Mouse (Mus musculus) C2C12 (cell line): ENCODE data around the gene Kyat1. TPM values are rescaled to one million over a fixed set of nuclear protein-coding genes. Genes with fewer than 3 reads are reported as not detected.

Experiments used
- H3K27me3 ChIP-seq: one replicate; pipeline ENCODE4 v1.6.1; 2011; ENCODE audit not compliant: control insufficient read depth, insufficient read depth, insufficient read length
- H3K36me3 ChIP-seq: one replicate; pipeline ENCODE4 v1.6.1; 2011; ENCODE audit not compliant: control insufficient read depth, insufficient read depth
- H3K4me3 ChIP-seq: one replicate; pipeline ENCODE4 v1.5.1; 2011; ENCODE audit warnings: mild to moderate bottlenecking, control low read depth; ENCODE audit not compliant: poor library complexity, insufficient read depth, severe bottlenecking
- H3K79me2 ChIP-seq: one replicate; pipeline ENCODE4 v1.6.1; 2011; ENCODE audit not compliant: control insufficient read depth, insufficient read depth
- H3K79me3 ChIP-seq: one replicate; pipeline ENCODE4 v1.6.1; 2011; ENCODE audit warnings: low read depth, control low read depth
- H3ac ChIP-seq: one replicate; pipeline ENCODE3; 2011; ENCODE audit warnings: low read depth; ENCODE audit not compliant: control insufficient read depth, insufficient read length
- CEBPB ChIP-seq: IDR thresholded peaks from one replicate; pipeline ENCODE4 v1.6.1; 2011; ENCODE audit warnings: low read depth, mild to moderate bottlenecking, control low read depth, moderate library complexity
- CTCF ChIP-seq: IDR thresholded peaks from one replicate; pipeline ENCODE4 v1.5.1; 2011; ENCODE audit not compliant: control insufficient read depth, insufficient read depth, insufficient read length
- FOSL1 ChIP-seq: IDR thresholded peaks from one replicate; pipeline ENCODE4 v1.8.0; 2011; ENCODE audit warnings: mild to moderate bottlenecking, low read length; ENCODE audit not compliant: poor library complexity, insufficient read depth, severe bottlenecking
- MAX ChIP-seq: IDR thresholded peaks from one replicate; pipeline ENCODE4 v1.6.1; 2011; ENCODE audit warnings: mild to moderate bottlenecking, control low read depth
- MYOD1 ChIP-seq: IDR thresholded peaks from one replicate; pipeline ENCODE4 v1.6.1; 2011; ENCODE audit warnings: low read depth; ENCODE audit not compliant: control insufficient read depth, insufficient read length
- MYOG ChIP-seq: IDR thresholded peaks from one replicate; pipeline ENCODE4 v1.6.1; 2011; ENCODE audit not compliant: control insufficient read depth, insufficient read length; ENCODE audit errors: extremely low read depth
- USF1 ChIP-seq: IDR thresholded peaks from one replicate; pipeline ENCODE4 v1.6.1; 2011; ENCODE audit warnings: low read depth, mild to moderate bottlenecking, control low read depth, moderate library complexity
- polyA plus RNA-seq: library from polyadenylated mRNA; unstranded; fragments of >200 nt; fragmentation: generic; extraction: Trizol; gene quantifications from one replicate; pipeline ENCODE4 v1.2.1, GENCODE M21; 2012; ENCODE audit warnings: missing spikeins

Kyat1 gene
- polyA plus RNA-seq, 1 experiment = 2.7 TPM

DNA sequence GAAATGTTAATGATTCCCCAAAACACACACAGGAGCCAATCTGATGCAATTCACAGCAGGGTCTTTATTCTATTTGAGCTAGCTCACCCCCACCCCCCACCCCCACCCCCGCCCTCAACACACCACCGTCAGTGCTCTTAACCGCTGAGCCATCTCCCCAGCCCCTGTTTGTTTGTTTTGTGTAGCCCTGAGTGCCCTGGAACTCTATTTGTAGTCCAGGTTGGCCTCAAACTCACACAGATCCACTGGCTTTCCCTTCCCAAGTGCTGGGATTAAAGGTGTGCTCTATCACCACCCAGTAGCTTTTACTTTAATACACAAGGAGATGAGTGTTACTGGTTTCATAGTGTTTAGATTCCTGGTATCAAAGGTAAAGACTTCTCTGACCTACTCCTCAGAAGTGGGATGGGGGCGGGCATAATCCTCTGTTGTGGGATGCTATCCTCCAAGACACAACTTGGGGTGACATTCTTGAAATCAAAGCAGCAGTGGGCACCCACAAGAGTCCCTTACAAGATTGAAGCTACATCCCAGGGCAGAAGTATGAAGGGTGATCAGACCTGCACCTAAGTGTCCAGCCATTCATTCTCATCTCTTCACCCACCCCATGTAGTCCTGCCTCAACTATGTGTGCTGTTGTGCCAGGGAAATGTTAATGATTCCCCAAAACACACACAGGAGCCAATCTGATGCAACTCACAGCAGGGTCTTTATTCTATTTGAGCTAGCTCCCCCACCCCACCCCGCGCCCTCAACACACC lies 5.9 kb upstream of the Kyat1 start:
- H3K36me3 ChIP-seq = no peaks in the 10 kb centered on the region
- H3ac ChIP-seq = no peak overlapping the region
- no peaks in the 10 kb centered on the region for H3K79me3 ChIP-seq
- no peak overlapping the region for H3K4me3 ChIP-seq
- TF ChIP-seq CEBPB (no peak), MYOD1 (no peak), CTCF (no peak), FOSL1 (no peak), MAX (no peak), USF1 (no peak), MYOG (no peak)
- H3K79me2 ChIP-seq = no peaks in the 10 kb centered on the region
- peaks cover 3% of the 10 kb centered on the region for H3K27me3 ChIP-seq

DNA sequence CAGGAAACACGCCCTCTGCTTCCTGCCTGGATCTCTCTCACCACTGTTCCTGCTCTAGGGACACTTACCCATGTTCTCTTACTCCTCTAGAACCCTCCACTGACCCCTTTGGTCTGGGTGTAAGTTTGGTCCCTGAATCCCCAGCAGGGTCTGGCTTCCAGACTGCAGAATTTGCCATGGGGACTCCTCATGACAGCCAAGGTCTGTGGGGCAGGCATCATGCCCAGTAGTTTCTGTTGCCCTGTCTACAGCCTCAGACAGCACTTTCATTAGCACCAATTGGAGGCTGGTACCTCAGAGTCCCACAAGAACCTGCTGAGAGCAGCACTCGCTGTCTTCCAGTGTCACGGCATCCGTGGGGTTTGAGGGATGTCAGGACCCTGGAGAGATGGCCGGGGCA lies 2.2 kb upstream of the Kyat1 start:
- no peak overlapping the region for H3ac ChIP-seq
- no peaks in the 10 kb centered on the region for H3K79me2 ChIP-seq
- no peak for TF ChIP-seq MYOG
- TF ChIP-seq CTCF = no peak
- no peak for TF ChIP-seq MAX
- TF ChIP-seq MYOD1 = no peak
- no peak for TF ChIP-seq CEBPB
- TF ChIP-seq USF1 = no peak
- no peak for TF ChIP-seq FOSL1
- H3K27me3 ChIP-seq = peaks cover 3% of the 10 kb centered on the region
- H3K79me3 ChIP-seq = no peaks in the 10 kb centered on the region
- H3K4me3 ChIP-seq = no peak overlapping the region
- H3K36me3 ChIP-seq = no peaks in the 10 kb centered on the region

DNA sequence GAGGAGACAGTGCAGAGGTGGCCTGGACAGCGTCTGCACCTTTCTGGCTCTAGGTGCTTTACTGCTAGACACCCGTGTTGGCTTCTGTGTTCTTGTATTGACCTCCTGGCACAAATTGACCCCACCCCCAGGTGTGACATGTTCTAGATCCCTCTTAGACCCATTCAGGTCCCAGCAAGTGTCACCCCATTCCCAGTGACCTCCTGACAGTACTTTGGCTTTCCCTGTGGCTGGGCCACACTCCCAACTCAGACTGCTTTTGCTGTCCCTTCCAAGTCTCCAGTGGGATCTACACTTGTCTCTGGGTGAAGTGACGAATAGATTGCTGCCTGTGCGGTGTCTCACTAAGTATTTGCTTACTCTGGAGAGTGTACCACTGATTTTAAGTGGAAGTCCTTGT lies 1.8 kb upstream of the Kyat1 start:
- Histone ChIP-seq H3K36me3 (no peaks in the 10 kb centered on the region), H3K27me3 (peaks cover 3% of the 10 kb centered on the region), H3K79me2 (no peaks in the 10 kb centered on the region), H3K79me3 (no peaks in the 10 kb centered on the region), H3K4me3 (no peak overlapping the region), H3ac (no peak overlapping the region)
- TF ChIP-seq FOSL1 (no peak), MYOG (no peak), CEBPB (no peak)

DNA sequence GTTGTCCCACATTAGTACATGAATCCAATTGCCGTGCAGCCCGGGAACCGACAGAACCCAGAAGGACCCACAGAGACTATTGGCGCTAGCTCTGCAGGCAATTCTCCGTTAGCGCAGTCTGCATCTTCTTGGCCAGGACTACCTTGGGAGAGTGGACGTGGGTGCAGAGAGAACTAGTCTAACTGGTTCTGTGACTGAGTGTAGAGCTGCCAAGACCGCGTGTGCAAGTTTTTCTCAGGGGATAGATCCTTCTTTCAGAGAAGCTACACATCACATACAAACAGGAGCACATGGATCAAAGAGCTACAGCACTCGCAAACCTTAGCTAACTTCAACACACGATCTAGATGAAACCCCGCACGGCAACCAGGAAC lies 405 bp downstream of the Kyat1 start:
- TF ChIP-seq MYOG (no peak), MAX (no peak), MYOD1 (no peak), CTCF (no peak), USF1 (no peak), FOSL1 (no peak), CEBPB (no peak)
- peak overlapping the region; percentile 75 for H3ac ChIP-seq
- H3K79me2 ChIP-seq = no peaks in the 10 kb centered on the region
- no peaks in the 10 kb centered on the region for H3K27me3 ChIP-seq
- H3K79me3 ChIP-seq = no peaks in the 10 kb centered on the region
- no peaks in the 10 kb centered on the region for H3K36me3 ChIP-seq
- H3K4me3 ChIP-seq = peak overlapping the region; percentile 43

DNA sequence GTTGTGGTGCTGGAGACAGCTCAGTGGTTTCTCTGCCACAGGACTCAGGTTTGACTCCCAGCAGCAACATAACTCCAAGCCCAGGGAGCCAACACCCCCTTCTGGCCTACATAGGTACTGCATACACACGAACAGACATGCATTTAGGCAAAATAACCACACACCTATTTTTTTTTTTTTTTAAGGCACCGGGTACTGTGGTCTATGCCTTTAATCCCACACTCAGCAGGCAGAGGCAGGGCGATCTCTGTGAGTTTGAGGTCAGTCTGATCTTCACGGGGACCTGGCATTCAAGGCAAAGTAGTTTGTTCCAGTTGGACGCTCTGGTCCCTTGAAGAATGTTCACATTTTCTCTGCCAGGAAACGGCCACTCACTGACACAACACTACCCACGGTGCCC lies 2.2 kb downstream of the Kyat1 start:
- TF ChIP-seq FOSL1 = no peak
- peak; percentile 1 for TF ChIP-seq CTCF
- no peak for TF ChIP-seq MAX
- no peak for TF ChIP-seq MYOG
- no peak for TF ChIP-seq MYOD1
- TF ChIP-seq USF1 = no peak
- H3K79me3 ChIP-seq = no peaks in the 10 kb centered on the region
- no peaks in the 10 kb centered on the region for H3K27me3 ChIP-seq
- H3K79me2 ChIP-seq = no peaks in the 10 kb centered on the region
- no peak overlapping the region for H3K4me3 ChIP-seq
- no peak overlapping the region for H3ac ChIP-seq
- H3K36me3 ChIP-seq = no peaks in the 10 kb centered on the region

DNA sequence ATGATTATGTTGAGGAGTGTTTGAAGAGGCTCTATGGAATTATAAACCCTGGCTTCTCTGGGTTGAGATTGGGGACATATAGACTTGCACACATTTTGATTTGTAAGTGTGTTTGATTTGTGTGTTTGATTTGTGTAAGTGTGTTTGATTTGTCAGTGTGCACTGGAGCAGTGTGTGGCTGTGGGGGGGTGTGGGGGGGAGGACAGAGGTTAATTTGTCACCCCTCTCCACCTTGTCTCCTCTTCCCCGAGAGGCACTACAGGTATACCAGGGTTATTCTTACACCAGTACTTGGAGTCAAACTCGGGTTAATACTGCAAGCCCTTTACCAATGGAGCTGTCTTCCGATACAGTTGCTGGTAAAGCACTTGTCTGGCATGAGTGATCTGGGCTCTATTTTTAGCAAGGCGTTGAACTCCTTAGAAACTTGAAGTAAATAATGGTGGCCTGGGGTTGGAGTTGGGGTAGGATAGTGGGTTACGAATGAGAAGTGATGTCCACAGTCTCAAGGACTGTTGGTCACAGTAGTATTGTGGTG lies 5.2 kb downstream of the Kyat1 start:
- TF ChIP-seq MAX = no peak
- TF ChIP-seq USF1 = no peak
- TF ChIP-seq CEBPB = no peak
- TF ChIP-seq CTCF = no peak
- TF ChIP-seq MYOG = no peak
- TF ChIP-seq MYOD1 = no peak
- Histone ChIP-seq H3K79me3 (no peaks in the 10 kb centered on the region), H3K27me3 (peaks cover 8% of the 10 kb centered on the region), H3K36me3 (no peaks in the 10 kb centered on the region), H3ac (no peak overlapping the region), H3K4me3 (no peak overlapping the region), H3K79me2 (no peaks in the 10 kb centered on the region)
